Mouse (Mus musculus) cerebellum, postnatal 14 days (tissue): ENCODE data around the gene Hoxc6.

Source experiments
- DNase-seq, 2 experiments: peaks; one replicate each; pipeline ENCODE4 v3.0.0; 2021; ENCODE audit warnings: mixed read lengths in 2 of 2

Hoxc6 gene

GRCm38 (mm10) chr15:102991782-102992181 lies 6.3 kb upstream of the Hoxc6 start:
- no peak for DNase-seq

GRCm38 (mm10) chr15:102992206-102992605 lies 5.9 kb upstream of the Hoxc6 start:
- DNase-seq, result no peak

DNA sequence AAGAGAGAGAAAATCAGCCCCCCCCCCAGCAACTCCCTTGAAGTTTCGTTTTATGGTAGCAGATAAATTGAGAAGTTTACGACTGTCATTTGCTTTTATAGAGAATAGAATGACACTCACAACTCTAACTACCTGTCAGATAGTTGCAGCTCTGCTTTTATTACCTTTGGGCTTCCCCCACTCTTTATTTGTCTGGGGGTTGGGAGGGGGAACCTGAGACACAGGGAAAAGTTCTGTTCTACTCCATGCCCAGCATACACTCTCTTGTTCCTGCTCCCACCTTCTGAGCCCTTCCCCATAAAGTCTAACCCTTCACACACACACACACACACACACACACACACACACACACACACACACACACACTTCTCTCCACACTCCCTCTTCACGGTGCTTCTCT lies 5.2 kb upstream of the Hoxc6 start:
- DNase-seq, result no peak

- DNase-seq, result no peak
Observed at GRCm38 (mm10) chr15:102996548-102996947, 1.5 kb upstream of the Hoxc6 start.

DNA sequence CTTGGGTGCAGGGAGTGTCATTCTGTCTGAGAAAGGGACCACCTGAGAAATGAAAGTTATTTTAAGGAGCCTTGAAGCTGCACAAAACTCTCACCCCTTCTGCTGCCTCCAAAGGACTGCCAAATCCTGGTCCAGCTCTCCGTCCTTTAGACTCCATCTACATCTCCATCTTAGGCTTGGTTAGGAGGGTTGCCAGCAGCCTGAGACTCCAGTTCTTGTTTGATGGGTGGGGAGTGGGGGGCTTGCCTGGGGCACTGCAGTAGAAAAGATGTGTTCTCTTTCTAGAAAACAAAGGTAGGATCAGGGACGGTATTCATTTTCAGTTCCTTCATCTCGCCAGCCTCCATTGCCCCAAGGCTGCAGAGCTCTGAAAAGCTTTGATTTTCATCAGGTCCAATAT lies 626 bp upstream of the Hoxc6 start:
- no peak for DNase-seq

- no peak for DNase-seq
Observed at GRCm38 (mm10) chr15:102998608-102999182, 638 bp downstream of the Hoxc6 start.

- DNase-seq, result peak in 1 of 2 experiments; percentile 46
Observed at GRCm38 (mm10) chr15:102999183-102999831, 1.2 kb downstream of the Hoxc6 start.

DNA sequence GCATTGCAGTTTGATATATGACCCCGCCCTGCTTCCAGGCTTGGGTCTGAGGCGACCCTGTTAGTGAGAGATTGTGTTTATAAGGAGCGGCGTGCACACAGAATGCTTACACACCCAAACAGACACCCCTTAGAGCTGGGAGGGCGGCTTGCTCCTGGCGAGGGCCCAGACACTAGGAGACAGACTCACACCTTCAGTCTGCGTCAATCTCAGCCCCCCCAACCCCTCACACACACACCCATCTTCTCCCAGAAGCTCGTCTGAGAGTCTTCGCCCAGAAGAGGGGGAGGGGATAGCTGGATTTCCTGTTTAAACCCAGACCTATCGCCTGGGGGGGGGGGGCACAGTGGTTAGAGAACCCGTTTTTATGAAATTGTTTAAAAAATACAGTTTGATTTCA lies 1.9 kb downstream of the Hoxc6 start:
- DNase-seq, result no peak

- no peak for DNase-seq
Observed at GRCm38 (mm10) chr15:103000501-103000901, 2.4 kb downstream of the Hoxc6 start.

- no peak for DNase-seq
Observed at GRCm38 (mm10) chr15:103001370-103001769, 3.3 kb downstream of the Hoxc6 start.

DNA sequence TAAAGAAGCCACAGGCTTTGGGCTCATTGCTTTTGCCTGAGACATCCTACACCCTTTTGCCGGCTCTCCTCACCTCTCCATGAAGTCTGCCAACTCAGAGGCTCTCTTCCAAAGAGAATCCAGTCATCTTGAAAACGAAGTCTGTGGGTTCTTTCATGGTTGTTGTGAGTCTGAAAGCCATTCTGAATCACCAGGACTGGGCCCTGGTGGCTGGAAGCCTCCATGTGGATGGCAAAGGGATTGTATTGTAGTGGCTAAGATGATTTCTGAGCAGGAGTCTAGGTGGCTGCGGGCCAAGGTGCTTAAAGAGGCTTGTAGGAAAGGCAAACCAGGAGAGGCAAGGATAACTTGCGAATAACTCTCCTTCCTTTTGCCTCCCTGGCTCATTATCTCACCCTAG lies 4.1 kb downstream of the Hoxc6 start:
- no peak for DNase-seq

- DNase-seq, result no peak
Observed at GRCm38 (mm10) chr15:103002821-103003448, 4.9 kb downstream of the Hoxc6 start.

DNA sequence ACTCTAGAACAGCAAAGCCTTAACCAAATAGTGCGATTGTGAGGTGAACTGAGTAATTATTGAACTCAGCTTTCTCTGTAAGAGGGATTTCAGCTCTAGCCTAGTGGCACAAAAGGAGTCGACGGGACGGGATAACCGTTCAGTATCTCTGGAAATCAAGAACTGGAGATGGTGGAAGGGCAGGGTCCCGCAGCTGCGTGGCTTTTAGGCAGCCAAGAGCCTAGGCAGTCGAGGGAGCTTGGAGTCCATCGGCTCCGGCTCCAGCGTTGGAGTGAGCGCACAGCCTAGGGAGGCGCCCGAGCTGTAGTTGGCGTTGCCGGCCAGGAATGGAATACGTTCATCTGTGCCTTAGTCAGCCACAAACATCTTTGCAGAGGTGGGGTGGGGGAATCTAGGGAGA lies 7.3 kb downstream of the Hoxc6 start:
- DNase-seq, result no peak

DNA sequence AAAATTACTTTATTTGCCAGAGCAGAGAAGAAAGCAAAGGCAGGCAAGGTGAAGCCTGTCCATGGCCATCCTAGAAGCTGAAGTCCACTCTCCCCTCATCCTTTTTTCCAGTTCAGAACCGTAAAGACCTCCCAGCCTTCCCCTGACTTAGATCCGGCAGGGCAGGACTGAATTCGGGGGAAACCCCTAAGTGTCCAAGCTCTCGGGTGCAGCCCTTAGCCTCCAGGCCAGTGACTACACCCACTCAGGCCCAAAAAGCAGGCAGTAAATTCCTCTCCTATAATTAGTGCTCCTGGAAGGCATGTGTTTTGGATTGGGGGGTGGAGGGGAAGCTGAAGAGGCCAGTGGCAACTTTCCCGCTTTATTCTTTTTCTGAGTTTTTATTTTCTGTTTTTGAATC lies 7.7 kb downstream of the Hoxc6 start:
- DNase-seq, result no peak

DNA sequence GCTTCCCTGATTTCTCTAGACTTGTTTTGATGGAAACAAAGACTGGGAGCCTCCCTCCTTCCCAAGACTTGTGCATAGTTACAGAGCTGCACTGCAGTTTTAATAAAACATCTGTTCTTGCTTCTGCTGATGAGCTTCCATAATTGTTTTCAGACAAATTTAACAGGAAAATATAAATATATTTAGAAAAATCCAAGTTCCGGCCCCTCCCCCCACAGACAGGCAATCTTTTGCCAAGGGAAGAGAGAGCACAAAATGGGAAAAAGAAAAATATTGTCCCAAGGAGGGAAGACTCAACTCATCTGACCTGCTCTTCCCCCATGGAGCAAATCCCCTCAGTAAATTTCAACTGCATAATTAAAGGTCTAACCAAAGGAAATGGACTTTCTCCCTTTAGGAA lies 8.3 kb downstream of the Hoxc6 start:
- DNase-seq, result no peak

DNA sequence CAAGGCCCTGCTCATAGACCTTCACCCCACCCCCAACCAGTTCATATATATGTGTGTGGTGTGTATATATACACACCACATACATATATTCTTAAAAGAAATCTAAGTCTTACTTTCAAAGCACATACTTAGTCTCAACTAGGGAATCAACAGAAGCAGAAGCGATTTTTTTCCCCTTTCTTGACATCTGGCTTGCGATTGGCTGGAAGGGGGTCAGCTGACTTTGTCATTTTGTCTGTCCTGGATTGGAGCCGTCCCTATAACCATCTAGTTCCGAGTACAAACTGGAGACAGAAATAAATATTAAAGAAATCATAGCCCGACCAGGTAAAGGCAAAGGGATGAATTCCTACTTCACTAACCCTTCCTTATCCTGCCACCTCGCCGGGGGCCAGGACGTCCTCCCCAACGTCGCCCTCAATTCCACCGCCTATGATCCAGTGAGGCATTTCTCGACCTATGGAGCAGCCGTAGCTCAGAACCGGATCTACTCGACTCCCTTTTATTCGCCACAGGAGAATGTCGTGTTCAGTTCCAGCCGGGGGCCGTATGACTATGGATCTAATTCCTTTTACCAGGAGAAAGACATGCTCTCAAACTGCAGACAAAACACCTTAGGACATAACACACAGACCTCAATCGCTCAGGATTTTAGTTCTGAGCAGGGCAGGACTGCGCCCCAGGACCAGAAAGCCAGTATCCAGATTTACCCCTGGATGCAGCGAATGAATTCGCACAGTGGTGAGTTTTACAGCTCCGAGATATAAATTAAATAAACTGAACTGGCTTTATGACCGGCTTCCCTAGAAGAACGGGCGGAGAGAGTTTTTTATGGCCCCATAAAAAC lies 11.4 kb downstream of the Hoxc6 start:
- DNase-seq, result no peak

DNA sequence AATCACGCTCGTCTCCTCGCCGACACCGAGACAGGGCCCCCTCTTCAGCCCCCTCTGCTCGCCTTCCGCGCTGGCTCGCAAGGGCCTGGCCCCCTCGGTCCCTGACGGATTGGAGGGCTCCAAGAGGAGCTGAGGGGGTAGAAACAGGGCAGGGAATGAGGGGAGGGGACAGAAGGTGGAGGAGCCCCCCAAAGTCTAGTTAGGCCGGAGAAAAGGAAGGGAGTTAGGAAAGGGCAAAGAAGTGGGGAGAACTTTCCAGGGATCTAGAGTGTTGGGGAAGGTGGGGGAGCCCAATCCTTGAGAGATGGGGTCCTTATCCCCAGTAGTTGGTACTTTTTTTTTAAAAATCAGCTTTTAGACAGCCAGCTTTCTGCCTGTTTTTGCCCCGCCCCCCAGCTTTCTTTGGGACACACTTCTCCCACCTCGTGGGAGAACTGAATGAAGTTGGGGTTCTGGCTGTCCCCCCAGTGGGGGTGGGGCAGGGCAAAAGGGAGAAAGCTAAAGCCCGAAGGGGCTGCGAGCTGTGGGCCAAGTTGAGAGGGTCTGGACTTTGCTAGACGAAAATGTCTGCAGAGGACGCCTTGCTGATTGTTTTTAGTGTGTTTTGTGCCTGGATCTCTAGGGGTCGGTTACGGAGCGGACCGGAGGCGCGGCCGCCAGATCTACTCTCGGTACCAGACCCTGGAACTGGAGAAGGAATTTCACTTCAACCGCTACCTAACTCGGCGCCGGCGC lies 12.2 kb downstream of the Hoxc6 start:
- no peak for DNase-seq

GRCm38 (mm10) chr15:103010847-103011555 lies 12.9 kb downstream of the Hoxc6 start:
- no peak for DNase-seq

DNA sequence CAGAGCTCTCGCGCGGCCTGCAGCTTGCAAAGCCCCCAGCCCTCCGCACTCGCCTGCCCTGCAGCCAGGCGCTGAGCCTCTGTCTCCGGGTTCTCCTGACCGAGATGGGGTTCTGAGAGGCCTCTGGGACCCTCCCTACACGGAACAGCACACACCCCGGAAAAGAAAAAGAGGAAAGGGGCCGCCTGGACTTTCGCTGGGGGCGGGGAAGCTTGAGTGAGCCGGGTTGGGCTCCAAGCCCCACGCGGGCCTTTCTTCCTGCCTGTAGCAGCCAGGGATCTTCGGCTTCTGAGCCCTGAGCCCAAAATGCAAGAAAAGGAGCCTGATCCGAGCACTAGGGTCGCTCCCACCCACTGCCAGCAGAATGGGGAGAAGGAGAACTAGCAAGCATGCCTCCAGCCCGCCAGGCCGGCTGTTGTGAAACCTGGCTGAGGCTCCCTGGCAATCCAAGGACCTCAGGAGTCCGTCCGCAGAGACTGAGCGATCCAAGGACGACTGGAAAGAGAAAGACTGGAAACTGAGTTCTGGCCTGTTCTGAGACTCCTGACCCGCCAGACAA lies 13.9 kb downstream of the Hoxc6 start:
- DNase-seq, result no peak

DNA sequence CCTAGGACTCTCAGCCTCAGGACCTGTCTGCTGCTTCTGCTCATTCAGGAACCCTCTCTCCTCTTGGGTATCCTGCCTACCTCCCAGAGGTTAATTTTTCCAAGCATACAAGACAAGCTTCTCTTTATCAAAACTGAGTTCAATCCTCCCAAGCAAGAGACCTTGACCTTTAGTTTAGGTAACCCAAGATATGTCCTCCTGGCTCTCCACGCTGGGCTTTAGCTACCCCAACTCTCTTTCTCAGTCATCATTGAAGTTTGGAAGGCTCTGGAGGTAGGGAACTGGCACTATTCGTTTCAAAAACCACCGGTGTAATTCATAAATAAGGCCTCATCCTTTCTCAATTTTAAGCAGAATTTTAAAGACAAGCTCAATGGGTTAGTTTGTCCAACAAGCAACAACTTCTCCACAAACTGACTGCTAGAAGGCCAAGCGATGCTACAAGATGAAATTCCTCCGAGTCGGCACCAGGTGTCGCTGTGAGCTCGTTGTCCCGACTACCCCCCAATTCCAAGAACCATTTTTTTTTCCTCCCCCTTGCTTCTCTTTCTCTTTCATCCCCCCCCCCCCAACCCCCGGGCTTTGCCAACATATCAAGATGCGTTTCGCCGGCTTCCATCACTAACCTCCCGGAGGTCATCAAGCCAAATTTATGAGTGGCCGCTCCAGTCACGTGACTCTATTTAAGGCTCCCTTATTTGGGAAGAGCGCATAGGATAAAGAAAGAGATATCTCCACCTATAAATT lies 15.4 kb downstream of the Hoxc6 start:
- DNase-seq, result peak; percentile 56 to 64
